Mouse (Mus musculus): ENCODE data around the gene Matn1. TPM values are rescaled to one million over a fixed set of nuclear protein-coding genes. Genes with fewer than 3 reads are reported as not detected.

Matn1 gene
- total and polyA plus RNA-seq, 3 experiments, result 0.60 to 0.98 (median 0.79) TPM

DNA sequence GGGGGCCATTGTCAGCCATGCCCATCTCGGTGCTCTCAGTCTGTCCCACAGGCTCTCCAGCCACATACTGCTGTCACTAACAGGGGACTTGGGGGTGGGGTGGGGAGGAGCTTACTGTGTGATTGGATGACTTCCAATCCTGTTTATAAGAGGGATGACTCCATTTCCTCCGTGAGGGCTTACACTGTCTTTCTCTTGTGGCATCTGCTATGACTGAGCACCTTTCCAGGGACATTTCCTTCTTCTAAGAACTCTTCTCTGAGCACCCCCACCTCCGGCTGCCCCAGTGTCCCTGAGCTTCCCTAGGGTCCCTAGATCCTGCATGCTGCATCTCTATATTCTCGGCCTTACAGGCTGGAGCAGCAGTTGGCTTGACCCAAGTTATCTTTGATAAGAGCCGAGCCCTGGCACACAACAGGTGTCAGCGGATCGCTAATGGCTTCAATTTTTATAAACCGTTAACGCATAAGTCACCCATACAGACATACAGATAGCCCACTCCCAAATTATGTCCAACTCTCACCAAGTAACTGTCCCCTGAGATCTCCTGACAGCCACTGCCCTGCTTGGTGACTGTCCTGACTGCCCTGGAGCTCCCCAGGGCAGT, 24.3 kb upstream of the Matn1 start:
- H3K9me3 ChIP-seq (replicated peaks), result no peaks in the 10 kb centered on the region
- no peaks in the 10 kb centered on the region for H3K27me3 ChIP-seq (ENCODE audit: insufficient read depth, low read length)
- peaks cover 94% of the 10 kb centered on the region for H3K4me1 ChIP-seq (ENCODE audit: insufficient read depth, low read depth, low read length)
- peaks cover 97% of the 10 kb centered on the region for H3K36me3 ChIP-seq (replicated peaks)
- ATAC-seq (ENCODE audit: extremely low read depth, insufficient number of reproducible peaks, low FRiP score, poor library complexity, severe bottlenecking), result no peak
- DNase-seq (ENCODE audit: low spot score), result peak; percentile 77
- H3K4me3 ChIP-seq (ENCODE audit: low read depth, low read length), result peak overlapping the region; percentile 63; the same call in 1 of the 2 replicates
- no peak for TF ChIP-seq GATA2 (IDR thresholded peaks at IDR 0.05; ENCODE audit: borderline replicate concordance, low read depth, low read length)
- no peak for TF ChIP-seq GATA1 (IDR thresholded peaks at IDR 0.05; ENCODE audit: borderline replicate concordance, low read length)
- no peak for TF ChIP-seq CTCF (IDR thresholded peaks at IDR 0.05; ENCODE audit: low read depth, low read length)

- Histone ChIP-seq H3K4me3 (ENCODE audit: low read depth, low read length) (peak overlapping the region; percentile 65; the same call in 1 of the 2 replicates), H3K27me3 (ENCODE audit: insufficient read depth, low read length) (no peaks in the 10 kb centered on the region), H3K9me3 (replicated peaks) (no peaks in the 10 kb centered on the region), H3K4me1 (ENCODE audit: insufficient read depth, low read depth, low read length) (peaks cover 94% of the 10 kb centered on the region), H3K36me3 (replicated peaks) (peaks cover 97% of the 10 kb centered on the region)
- ATAC-seq (ENCODE audit: extremely low read depth, insufficient number of reproducible peaks, low FRiP score, poor library complexity, severe bottlenecking) (peak; percentile 93), DNase-seq (ENCODE audit: low spot score) (peak; percentile 94)
- TF ChIP-seq POLR2AphosphoS5 (IDR thresholded peaks at IDR 0.05; ENCODE audit: insufficient replicate concordance, low read depth, low read length), result no peak; the same call in 1 of the 2 replicates
- peak; percentile 44; the same call in 1 of the 2 replicates for TF ChIP-seq TAL1 (conservative IDR thresholded peaks at IDR 0.05; ENCODE audit: low read depth, low read length)
- TF ChIP-seq CTCF (IDR thresholded peaks at IDR 0.05; ENCODE audit: low read depth, low read length), result no peak
- no peak for TF ChIP-seq GATA2 (IDR thresholded peaks at IDR 0.05; ENCODE audit: borderline replicate concordance, low read depth, low read length)
- no peak for TF ChIP-seq GATA1 (IDR thresholded peaks at IDR 0.05; ENCODE audit: borderline replicate concordance, low read length)
These were observed 23.1 kb upstream of the Matn1 start for GRCm38 (mm10) chr4:130920951-130921693.

DNA sequence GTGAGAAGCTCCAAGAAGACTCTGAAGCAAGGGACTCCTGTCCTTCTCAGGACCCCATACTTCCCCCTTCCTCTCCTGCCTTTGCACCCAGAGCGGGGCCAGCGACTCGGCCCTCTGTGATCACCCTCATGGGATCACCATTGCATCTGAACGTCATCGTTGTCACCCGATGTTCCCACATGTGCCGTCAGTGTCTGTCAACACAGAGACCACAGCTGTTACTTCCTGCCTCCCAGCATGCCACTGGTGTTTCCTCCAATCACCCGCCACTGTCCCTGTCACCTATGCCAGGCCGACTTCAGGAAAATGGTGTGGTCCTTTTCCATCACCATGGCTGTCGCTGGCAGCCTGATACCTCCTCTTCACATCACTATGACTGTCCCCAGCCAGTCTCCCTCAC, 22.2 kb upstream of the Matn1 start:
- Histone ChIP-seq H3K4me3 (ENCODE audit: low read depth, low read length) (no peak overlapping the region; the same call in 1 of the 2 replicates), H3K4me1 (ENCODE audit: insufficient read depth, low read depth, low read length) (peaks cover 92% of the 10 kb centered on the region), H3K36me3 (replicated peaks) (peaks cover 97% of the 10 kb centered on the region), H3K9me3 (replicated peaks) (no peaks in the 10 kb centered on the region), H3K27me3 (ENCODE audit: insufficient read depth, low read length) (no peaks in the 10 kb centered on the region)
- TF ChIP-seq CTCF (IDR thresholded peaks at IDR 0.05; ENCODE audit: low read depth, low read length), result no peak
- no peak for TF ChIP-seq GATA1 (IDR thresholded peaks at IDR 0.05; ENCODE audit: borderline replicate concordance, low read length)
- no peak for TF ChIP-seq TAL1 (conservative IDR thresholded peaks at IDR 0.05; ENCODE audit: low read depth, low read length)
- TF ChIP-seq GATA2 (IDR thresholded peaks at IDR 0.05; ENCODE audit: borderline replicate concordance, low read depth, low read length), result no peak
- DNase-seq (ENCODE audit: low spot score) (no peak), ATAC-seq (ENCODE audit: extremely low read depth, insufficient number of reproducible peaks, low FRiP score, poor library complexity, severe bottlenecking) (no peak)

DNA sequence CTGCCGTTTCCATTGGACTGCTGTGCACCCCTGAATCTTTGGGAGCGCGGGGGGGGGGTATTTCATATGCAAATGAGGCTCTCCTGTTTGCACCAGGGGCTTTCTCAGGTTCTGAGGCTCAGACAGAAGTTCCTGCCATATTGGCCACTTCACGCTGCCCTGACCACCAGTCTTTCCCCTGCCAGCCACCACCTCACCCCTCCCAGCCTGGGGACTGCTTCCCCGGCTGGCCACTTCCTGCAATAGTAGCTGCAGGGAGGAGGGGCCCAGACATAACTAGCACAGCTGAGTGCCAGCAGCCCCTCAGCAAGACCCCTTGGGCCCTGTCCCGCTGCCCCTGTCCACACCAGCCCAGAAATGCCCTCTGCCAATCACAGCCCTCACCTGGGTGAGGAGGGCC, 17.9 kb upstream of the Matn1 start:
- no peak for ATAC-seq (ENCODE audit: extremely low read depth, insufficient number of reproducible peaks, low FRiP score, poor library complexity, severe bottlenecking)
- Histone ChIP-seq H3K27me3 (ENCODE audit: insufficient read depth, low read length) (no peaks in the 10 kb centered on the region), H3K4me3 (ENCODE audit: low read depth, low read length) (no peak overlapping the region), H3K9me3 (replicated peaks) (no peaks in the 10 kb centered on the region), H3K4me1 (ENCODE audit: insufficient read depth, low read depth, low read length) (peaks cover 52% of the 10 kb centered on the region), H3K36me3 (replicated peaks) (peaks cover 99% of the 10 kb centered on the region)
- TF ChIP-seq CTCF (IDR thresholded peaks at IDR 0.05; ENCODE audit: low read depth, low read length) (no peak), GATA1 (IDR thresholded peaks at IDR 0.05; ENCODE audit: borderline replicate concordance, low read length) (no peak), TAL1 (conservative IDR thresholded peaks at IDR 0.05; ENCODE audit: low read depth, low read length) (no peak), POLR2AphosphoS5 (IDR thresholded peaks at IDR 0.05; ENCODE audit: insufficient replicate concordance, low read depth, low read length) (no peak), GATA2 (IDR thresholded peaks at IDR 0.05; ENCODE audit: borderline replicate concordance, low read depth, low read length) (no peak)
- DNase-seq (ENCODE audit: low spot score), result no peak

GRCm38 (mm10) chr4:130927821-130928220, 16.4 kb upstream of the Matn1 start:
- Histone ChIP-seq H3K4me3 (ENCODE audit: low read depth, low read length) (no peak overlapping the region), H3K9me3 (replicated peaks) (no peaks in the 10 kb centered on the region), H3K36me3 (replicated peaks) (peaks cover 97% of the 10 kb centered on the region), H3K4me1 (ENCODE audit: insufficient read depth, low read depth, low read length) (peaks cover 36% of the 10 kb centered on the region), H3K27me3 (ENCODE audit: insufficient read depth, low read length) (no peaks in the 10 kb centered on the region)
- ATAC-seq (ENCODE audit: extremely low read depth, insufficient number of reproducible peaks, low FRiP score, poor library complexity, severe bottlenecking), result no peak
- TF ChIP-seq TAL1 (conservative IDR thresholded peaks at IDR 0.05; ENCODE audit: low read depth, low read length) (no peak), CTCF (IDR thresholded peaks at IDR 0.05; ENCODE audit: low read depth, low read length) (no peak), GATA1 (IDR thresholded peaks at IDR 0.05; ENCODE audit: borderline replicate concordance, low read length) (no peak), POLR2AphosphoS5 (IDR thresholded peaks at IDR 0.05; ENCODE audit: insufficient replicate concordance, low read depth, low read length) (no peak), GATA2 (IDR thresholded peaks at IDR 0.05; ENCODE audit: borderline replicate concordance, low read depth, low read length) (no peak)
- no peak for DNase-seq (ENCODE audit: low spot score)

GRCm38 (mm10) chr4:130942644-130943043, 1.5 kb upstream of the Matn1 start:
- ATAC-seq (ENCODE audit: extremely low read depth, insufficient number of reproducible peaks, low FRiP score, poor library complexity, severe bottlenecking) (no peak), DNase-seq (ENCODE audit: low spot score) (no peak)
- no peaks in the 10 kb centered on the region for H3K9me3 ChIP-seq (replicated peaks)
- no peaks in the 10 kb centered on the region for H3K36me3 ChIP-seq (replicated peaks)
- H3K4me1 ChIP-seq (ENCODE audit: insufficient read depth, low read depth, low read length), result peaks cover 63% of the 10 kb centered on the region
- TF ChIP-seq POLR2AphosphoS5 (IDR thresholded peaks at IDR 0.05; ENCODE audit: insufficient replicate concordance, low read depth, low read length) (no peak), CTCF (IDR thresholded peaks at IDR 0.05; ENCODE audit: low read depth, low read length) (no peak), TAL1 (conservative IDR thresholded peaks at IDR 0.05; ENCODE audit: low read depth, low read length) (no peak), GATA2 (IDR thresholded peaks at IDR 0.05; ENCODE audit: borderline replicate concordance, low read depth, low read length) (no peak), GATA1 (IDR thresholded peaks at IDR 0.05; ENCODE audit: borderline replicate concordance, low read length) (no peak)
- no peak overlapping the region for H3K4me3 ChIP-seq (ENCODE audit: low read depth, low read length)
- peaks cover 62% of the 10 kb centered on the region for H3K27me3 ChIP-seq (ENCODE audit: insufficient read depth, low read length)

Data from G1E (cell line).